Mouse (Mus musculus) hindlimb bud, embryonic 11.5 days (tissue): Measurements from ENCODE around the gene Vamp8.

Source experiments
- DNase-seq: peaks from one replicate; pipeline ENCODE4 v3.0.0-alpha.2; 2012; ENCODE audit warnings: low read depth, low spot score; ENCODE audit errors: extremely low spot score

The Vamp8 gene

GRCm38 (mm10) chr6:72407119-72407518 is 16.6 kb upstream of the Vamp8 start:
- DNase-seq: peak; percentile 86

- DNase-seq: no peak
Observed at GRCm38 (mm10) chr6:72405356-72405755, 14.9 kb upstream of the Vamp8 start.

DNA sequence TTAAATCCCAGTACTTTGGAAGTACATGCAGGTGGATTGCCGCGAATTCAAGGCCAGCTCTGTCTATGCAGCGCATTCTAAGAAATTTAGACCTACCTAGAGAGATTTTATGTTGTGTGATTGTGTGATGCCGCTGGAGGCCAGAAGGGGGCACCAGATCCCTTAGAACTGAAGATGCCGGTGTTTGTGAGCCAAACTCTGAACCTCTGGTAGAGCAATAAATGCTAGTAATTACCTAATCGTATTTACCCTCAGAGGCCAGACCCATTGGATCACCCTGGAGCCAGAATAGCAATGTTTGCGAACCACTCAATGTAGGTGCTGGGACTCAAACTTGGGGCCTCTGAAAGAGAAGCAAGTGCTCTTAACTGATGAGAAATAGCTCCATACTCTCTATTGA is 11.4 kb upstream of the Vamp8 start:
- DNase-seq: no peak

- no peak for DNase-seq
Observed at GRCm38 (mm10) chr6:72399967-72400366, 9.5 kb upstream of the Vamp8 start.

GRCm38 (mm10) chr6:72396837-72397251 is 6.3 kb upstream of the Vamp8 start:
- DNase-seq: no peak

DNA sequence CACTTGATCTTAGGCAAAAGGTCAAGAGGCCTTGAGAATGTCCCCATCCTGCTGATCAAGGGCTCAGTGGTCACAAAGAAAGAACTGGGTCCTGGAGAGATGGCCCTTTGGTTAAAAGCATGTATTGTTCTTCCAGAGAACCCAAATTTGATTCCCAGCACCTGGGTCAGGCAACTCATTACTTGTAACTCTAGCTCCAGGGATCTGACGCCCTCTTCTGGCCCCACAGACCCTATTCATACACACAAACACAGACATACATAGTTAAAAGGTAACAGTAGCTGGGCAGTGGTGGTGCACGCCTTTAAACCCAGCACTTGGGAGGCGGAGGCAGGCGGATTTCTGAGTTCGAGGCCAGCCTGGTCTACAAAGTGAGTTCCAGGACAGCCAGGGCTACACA is 1.8 kb upstream of the Vamp8 start:
- DNase-seq: no peak

DNA sequence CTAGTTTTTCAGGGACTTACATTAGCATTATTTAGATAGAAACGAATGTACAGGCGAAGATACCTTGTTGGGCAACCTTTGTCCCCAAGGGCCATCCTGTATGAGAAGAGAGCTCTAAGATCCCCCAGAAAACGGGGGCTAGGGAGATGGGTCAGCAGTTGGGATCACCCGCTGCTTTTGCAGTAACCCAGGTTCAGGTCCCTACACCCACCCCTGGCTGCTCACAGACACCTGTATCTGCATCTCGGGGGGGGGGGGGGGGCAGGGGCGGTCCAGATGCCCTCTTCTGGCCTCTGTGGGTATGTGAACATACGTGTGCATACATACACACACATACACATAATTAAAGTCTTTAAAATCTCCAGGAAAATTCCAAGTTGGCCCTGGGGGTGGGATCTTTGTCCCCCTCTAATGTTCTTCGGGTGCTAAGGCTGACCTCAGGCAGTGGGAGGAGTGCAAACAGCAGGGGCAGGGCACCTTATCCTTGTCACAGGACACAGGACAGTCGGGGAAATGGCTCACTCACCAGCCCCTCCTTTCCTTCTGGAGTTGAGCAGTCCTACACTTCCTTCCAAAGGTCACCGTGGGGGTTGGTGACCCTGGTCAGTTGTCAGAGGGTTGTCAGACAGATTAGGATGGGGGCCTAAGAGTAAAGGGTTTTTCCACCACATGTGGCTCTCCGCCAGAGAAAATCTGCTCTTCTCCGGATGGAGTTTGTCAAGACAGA is 455 bp upstream of the Vamp8 start:
- DNase-seq: no peak

DNA sequence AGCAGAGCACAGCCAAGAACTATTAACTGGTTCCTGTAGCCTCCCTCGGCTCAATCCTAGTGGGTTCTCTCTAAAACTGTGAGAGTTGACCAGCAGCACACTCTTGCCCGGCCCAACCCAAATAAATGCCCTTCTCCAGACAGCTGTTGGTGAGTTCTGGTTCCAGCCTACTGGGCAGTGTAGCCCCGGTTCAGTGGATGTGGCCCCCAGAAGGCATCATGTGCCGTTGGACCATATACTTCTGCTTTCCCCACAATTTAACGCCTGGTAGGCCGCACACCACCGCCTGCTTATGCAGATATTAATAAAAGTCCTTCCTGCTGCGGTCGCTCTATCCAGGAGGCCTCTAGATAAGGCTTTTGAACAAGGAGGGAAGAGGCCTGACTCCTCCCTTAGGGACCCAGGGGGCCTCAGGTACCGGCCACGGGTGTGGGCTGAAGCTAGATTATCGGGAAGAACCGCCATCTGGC is 997 bp downstream of the Vamp8 start:
- no peak for DNase-seq

DNA sequence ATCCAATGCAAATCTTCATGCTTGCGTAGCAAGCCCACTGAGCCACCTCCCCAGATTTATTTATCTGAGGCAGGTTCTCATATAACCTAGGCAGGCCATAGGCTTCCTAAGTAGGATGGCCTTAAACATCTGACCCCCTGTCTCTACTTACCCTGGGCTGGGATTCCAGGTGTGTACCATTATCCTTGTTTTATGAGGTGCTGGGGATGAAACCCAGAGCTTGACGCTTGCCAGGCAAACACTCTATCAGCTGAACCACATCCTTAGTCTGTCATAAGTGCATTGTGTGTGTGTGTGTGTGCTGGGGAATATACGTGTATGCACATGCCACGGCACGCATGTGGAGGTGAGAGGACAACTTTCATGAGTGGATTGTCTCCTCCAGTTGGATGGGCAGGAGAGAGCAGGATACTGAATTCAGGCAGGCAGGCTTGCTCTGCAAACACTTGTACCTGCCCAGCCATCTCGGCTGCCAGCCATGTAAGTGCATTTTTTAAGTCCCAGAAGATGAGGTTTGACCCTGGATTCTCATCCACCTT is 1.6 kb downstream of the Vamp8 start:
- no peak for DNase-seq

DNA sequence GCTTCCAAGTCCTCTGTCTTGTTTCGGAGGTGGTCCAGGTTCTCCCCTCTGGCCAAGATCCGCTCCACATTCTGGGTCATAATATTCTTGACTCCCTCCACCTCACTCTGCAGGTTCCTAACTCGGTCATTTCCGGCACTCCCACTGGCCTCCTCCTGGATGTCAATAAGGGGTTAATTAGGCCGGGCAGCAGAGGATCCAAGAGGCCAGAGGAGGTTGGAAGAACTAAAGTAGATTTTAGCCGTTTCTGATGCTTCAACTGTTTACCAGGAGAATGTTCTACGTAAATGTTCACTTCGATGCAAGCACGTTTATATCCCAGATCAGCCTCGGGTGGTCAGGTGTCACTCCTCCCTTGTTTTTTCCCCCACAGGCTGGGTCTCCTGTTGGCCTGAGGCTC is 2.2 kb downstream of the Vamp8 start:
- DNase-seq: no peak

DNA sequence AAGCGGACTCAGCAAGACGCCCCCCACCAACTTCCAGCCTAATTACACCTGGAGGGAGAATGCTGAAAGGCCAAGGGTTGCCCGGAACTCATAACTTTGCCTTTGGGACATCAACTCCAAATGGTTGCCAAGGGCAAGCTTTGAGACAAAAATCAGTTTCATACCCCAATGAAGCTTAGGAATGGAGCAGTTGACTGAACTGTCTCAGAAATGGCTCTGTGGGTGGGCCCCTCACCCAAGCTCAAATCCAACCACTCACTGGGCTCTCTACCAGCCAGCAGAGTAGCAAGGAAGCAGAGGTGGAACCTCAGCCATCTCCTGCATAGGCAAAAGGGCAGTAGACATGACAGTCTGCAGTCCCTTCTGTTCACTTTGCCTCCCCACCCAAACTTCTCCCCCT is 2.7 kb downstream of the Vamp8 start:
- DNase-seq: no peak

DNA sequence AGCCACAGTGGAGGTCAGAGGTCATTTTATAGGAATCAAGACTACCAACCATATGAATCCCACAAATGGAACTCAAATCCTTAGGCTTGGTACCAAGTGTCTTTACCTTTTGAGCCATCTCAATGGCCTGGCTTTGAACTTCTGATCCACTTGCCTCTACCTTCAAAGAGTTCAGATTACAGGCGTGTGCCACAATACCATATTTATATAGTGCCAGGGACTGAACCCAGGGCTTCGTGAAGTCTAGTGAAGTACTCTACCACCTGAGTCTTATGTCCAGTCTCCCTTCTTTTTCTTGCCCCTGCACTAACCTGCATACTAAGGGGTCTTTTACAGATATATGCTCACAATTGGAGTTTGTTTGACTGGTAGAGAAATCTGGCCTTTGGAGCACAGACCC is 3.9 kb downstream of the Vamp8 start:
- no peak for DNase-seq

GRCm38 (mm10) chr6:72385258-72385657 is 5.2 kb downstream of the Vamp8 start:
- DNase-seq: no peak

- DNase-seq: no peak
Observed at GRCm38 (mm10) chr6:72383952-72384351, 6.6 kb downstream of the Vamp8 start.

GRCm38 (mm10) chr6:72383142-72383820 is 7.2 kb downstream of the Vamp8 start:
- DNase-seq: no peak

GRCm38 (mm10) chr6:72382494-72382893 is 8.0 kb downstream of the Vamp8 start:
- DNase-seq: no peak

- DNase-seq: no peak
Observed at GRCm38 (mm10) chr6:72380131-72380770, 10.3 kb downstream of the Vamp8 start, which contains the start of gene Vamp5. Vamp5 (minus strand) TSS chr6:72380468.

GRCm38 (mm10) chr6:72379377-72380130 is 10.9 kb downstream of the Vamp8 start:
- no peak for DNase-seq

DNA sequence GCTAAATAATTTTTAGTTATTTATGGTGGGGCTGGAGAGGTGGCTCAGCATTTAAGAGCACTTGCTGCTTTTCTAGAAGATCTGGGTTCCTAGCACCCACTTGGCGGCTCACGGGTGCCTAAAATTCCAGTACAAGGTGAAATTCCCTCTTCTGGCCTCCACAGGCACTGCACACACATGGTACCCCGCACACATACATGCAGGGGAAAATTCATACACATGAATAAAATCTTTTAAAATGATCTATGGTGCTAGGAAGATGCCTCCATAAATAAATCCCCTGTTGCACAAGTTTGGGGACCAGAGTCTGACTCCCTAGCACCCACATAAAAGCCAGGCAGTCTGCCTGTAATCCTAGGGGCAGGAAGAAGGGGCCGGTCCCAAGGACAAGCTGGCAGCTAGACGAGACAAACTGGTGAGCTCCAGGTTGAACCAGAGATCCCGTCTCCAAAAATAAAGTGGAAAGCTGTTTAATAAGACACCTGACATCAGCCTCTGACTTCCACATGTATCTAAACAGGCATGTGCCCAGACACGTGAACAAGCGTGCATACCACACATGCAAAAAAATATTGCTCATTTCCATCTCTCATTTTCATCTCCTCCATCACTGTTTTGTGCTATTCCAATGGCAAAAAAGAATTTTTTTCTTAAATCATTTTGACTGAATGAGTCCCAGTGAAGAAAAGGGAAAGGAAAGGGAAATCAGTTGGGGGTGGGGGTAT is 11.8 kb downstream of the Vamp8 start:
- DNase-seq: no peak

DNA sequence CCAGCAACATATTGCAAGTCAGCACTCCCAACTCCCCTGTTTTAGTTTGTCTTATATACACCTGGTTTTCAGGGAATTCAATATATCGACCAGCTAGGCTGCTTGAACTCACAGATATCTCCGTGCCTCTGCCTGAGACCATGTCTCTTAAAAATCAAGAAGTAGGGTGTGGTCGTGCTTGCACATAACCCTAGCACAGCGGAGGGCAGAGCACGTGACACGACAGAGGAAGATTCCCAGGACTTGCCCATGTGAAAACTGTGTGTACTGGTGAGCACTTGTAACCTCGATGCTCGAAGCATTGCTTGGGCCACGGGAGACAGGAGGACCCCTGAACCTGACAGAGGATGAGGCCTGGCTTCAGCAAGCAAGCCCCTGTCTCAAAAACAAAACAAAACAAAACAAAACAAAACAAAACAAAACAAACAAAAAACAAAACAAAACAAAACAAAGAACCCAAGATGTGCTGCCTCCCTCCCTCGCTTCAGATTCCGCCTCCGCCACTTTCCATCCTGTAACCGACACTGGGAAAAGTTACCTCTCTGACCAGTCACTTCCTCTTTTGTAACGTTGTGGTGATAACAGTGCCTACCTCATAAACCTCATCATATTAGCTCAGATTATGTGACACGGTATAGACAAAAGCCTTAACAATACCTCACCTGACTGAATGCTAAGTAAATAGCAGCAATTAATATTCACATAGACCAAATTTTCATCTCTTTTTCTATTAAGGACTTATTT is 15.5 kb downstream of the Vamp8 start:
- no peak for DNase-seq
